Mouse (Mus musculus) kidney, adult 2 months (tissue): ENCODE results near the gene Adamts5.

Source experiments
- CTCF ChIP-seq: fragments of 200-500 bp; conservative IDR thresholded peaks from 2 replicates; pipeline ENCODE4 v1.5.1; 2011; ENCODE audit warnings: low read depth, mild to moderate bottlenecking, control low read depth, low read length, moderate library complexity, mixed read lengths; ENCODE audit not compliant: insufficient read depth, insufficient read length
- POLR2A ChIP-seq: fragments of 200-500 bp; IDR thresholded peaks from one replicate; pipeline ENCODE4 v1.6.1; 2011; ENCODE audit warnings: low read depth, low read length, control low read depth

- no peak for TF ChIP-seq POLR2A
- TF ChIP-seq CTCF, result no peak
Observed at GRCm38 (mm10) chr16:85899790-85900587, 1.6 kb downstream of the Adamts5 start.
